Mouse (Mus musculus) adipocyte (in vitro differentiated cells): ENCODE measurements at regions not wholly inside any gene's neighbourhood (a gene's known extent, or its start where the extent isn't known, plus 50 kb on each side); places are given as distances from the start of the nearest gene placed in this dataset.
A peak's percentile ranks its signal among the peaks of the same experiment; 100 is the strongest.

Experiments used
- DNase-seq: peaks from one replicate; pipeline ENCODE4 v3.0.0-alpha.2; 2016; ENCODE audit warnings: low spot score

DNA sequence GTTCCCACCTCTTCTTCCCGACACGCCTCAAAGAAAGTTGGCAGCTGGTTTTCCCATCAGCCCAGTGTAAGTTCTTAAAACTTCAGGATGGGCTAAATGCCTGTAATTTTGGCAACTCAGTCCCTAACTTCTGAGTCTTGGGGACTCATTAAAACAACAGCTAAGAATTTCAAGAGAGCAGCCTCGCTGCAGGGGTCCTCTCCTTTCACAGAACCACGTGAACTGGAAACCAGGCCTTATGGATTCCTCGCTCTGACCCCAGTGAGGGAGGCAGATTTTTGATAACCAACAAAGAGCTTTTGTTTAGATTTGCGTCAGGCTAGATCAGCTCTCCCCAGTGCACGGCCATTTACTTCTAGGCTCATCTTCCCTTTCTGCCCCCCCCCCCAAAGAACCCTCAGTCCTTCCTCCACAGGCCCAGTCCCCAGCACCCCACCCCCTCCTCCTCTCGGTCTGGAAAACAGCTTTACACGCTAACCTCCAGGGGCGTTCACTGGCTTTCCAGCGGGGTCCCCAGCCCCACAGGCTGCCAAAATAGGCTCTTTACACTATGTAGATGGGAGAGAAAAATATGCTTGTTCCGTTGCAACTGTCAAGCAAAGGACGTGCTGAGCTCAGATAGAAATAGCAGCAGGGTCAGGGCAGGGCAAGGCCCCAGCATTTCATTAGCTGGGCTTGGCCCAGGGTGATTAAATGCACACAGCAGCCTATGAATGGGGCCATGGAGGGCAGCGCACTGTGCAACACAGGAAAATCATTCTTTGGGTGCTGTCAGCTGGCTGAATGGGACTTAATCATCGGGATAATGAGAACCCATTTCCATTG, 233.5 kb downstream of the Zfp36l1 start:
- no peak for DNase-seq

DNA sequence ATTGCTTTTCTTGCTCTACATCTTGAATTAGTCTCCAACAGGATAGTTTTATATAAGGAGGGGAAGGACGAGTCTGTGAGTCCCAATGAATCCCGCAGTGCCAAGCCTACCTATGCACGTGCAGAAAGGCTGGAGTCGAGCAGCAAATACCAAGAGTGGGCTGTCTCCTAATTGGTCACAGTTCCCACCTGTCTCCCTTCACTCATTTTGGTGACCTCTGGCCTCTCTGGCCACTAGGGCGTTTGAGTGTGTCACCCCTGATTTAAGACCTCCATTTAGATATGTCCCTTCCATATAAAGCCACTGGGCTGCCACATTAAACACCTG, 234.1 kb downstream of the Zfp36l1 start:
- DNase-seq, result no peak

- no peak for DNase-seq
These were observed 234.7 kb downstream of the Zfp36l1 start for GRCm38 (mm10) chr12:79878163-79878562.

GRCm38 (mm10) chr12:79874333-79874732, 238.5 kb downstream of the Zfp36l1 start:
- no peak for DNase-seq

DNA sequence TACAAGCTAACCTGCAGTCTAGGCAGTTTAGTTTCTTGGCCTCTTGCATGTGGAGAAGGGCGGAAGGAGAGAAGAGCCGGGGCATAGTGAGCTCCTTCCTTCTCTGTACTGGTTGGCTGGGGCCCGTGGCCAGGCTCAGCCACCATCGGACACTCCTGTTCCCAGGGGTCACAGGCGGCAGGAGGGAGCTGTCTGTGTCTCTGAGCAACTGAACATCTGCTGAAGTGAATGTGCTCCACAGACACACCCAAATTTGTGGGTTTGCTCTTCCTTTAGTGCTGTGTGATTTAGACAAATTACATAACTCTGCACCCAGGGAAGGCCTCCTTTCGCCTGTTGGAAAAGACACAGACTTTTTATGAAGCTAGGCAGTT, 247.6 kb downstream of the Zfp36l1 start:
- DNase-seq, result no peak

DNA sequence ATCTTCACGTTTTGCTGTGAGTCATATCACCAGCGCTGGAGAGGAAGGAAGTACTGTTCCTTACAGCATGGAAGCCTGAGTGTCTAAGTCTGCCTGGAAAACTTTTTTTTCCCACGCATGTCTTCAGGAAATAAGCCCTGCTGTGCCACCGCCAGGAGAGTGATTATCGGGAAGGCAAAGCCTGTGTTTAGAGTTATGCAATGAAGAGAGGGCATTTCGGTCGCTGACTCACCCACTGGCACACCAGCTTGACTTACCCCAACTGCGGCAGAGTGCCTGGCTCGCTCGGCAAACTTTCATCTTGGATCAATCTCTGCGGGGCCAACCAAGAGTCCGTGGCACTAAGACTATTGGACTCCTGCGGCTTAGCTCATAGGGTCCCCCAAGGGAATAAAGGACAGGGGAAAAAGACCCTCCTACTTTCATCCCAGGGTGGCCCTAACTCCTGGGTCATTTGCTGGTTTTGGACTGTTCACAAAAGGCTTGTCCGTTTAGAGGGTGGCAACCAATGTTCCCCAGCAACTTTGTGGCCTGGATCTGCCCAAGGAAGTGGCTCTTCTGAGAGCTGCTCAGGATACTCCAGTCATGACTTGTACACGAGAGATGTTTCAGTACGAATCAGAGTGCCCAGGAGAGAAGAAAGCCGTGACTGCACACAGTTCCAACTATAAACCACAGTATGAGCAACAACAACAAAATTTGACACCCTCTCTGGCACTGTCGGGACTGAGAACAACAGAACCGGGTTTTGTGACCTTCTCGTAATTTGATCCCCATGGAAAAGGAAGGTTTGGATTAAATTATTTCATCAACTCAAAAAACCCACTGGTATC, 248.3 kb downstream of the Zfp36l1 start:
- peak; percentile 73 for DNase-seq
